Mouse (Mus musculus) C2C12 (cell line): ENCODE results near the gene Rptor.

Experiments used
- CEBPB ChIP-seq: IDR thresholded peaks from one replicate; pipeline ENCODE4 v1.6.1; 2011; ENCODE audit warnings: low read depth, mild to moderate bottlenecking, control low read depth, moderate library complexity
- CTCF ChIP-seq: IDR thresholded peaks from one replicate; pipeline ENCODE4 v1.5.1; 2011; ENCODE audit not compliant: control insufficient read depth, insufficient read depth, insufficient read length
- FOSL1 ChIP-seq: IDR thresholded peaks from one replicate; pipeline ENCODE4 v1.8.0; 2011; ENCODE audit warnings: mild to moderate bottlenecking, low read length; ENCODE audit not compliant: poor library complexity, insufficient read depth, severe bottlenecking
- MAX ChIP-seq: IDR thresholded peaks from one replicate; pipeline ENCODE4 v1.6.1; 2011; ENCODE audit warnings: mild to moderate bottlenecking, control low read depth
- MYOD1 ChIP-seq: IDR thresholded peaks from one replicate; pipeline ENCODE4 v1.6.1; 2011; ENCODE audit warnings: low read depth; ENCODE audit not compliant: control insufficient read depth, insufficient read length
- USF1 ChIP-seq: IDR thresholded peaks from one replicate; pipeline ENCODE4 v1.6.1; 2011; ENCODE audit warnings: low read depth, mild to moderate bottlenecking, control low read depth, moderate library complexity

DNA sequence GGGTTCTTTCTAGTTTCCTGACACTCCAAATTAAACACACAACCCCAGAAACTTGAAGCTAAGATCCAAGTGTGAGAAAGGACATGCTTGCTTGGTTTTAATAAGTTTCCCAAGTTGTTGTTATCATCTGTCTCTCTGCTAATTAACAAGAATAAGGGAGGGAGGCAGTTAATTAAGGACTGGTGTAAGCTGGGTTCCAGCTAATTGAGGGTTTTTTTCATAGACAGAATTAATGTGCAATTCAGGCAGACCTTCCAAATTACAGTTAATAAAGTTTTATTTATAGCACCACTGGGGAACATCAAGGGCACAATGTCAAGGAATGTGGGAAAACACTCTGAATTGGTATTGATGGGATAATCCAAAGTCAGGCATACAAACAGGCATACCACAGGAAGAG is 230.6 kb downstream of the Rptor start:
- TF ChIP-seq CTCF (no peak), MYOD1 (no peak), FOSL1 (no peak), MAX (no peak), USF1 (no peak), CEBPB (no peak)
